Mouse (Mus musculus) ES-Bruce4 (cell line): ENCODE measurements around the gene Apbb2.

Source experiments
- CTCF ChIP-seq: IDR thresholded peaks from one replicate; pipeline ENCODE4 v1.8.1; 2011; ENCODE audit warnings: low read depth, low read length
- EP300 ChIP-seq: IDR thresholded peaks from 2 replicates; pipeline ENCODE4 v1.6.1; 2011; ENCODE audit warnings: low read depth, low read length; ENCODE audit not compliant: insufficient read depth
- POLR2A ChIP-seq: IDR thresholded peaks from one replicate; pipeline ENCODE4 v1.8.1; 2011; ENCODE audit warnings: low read length; ENCODE audit not compliant: insufficient read depth

- TF ChIP-seq CTCF, result no peak
- no peak for TF ChIP-seq POLR2A
- TF ChIP-seq EP300, result no peak
Observed at GRCm38 (mm10) chr5:66529631-66530030, 89.0 kb downstream of the Apbb2 start.
